Mouse (Mus musculus): Measurements from ENCODE around the gene Ocrl.

Gene Ocrl

GRCm38 (mm10) chrX:47912306-47912792, at the start of gene Ocrl:
Ocrl (plus strand) TSS chrX:47912387.
- in situ Hi-C loops (cut with MboI, MseI) = no loop called here

- in situ Hi-C loops (cut with MboI, MseI) = no loop called here
Measured at GRCm38 (mm10) chrX:47880052-47880451, 32.1 kb upstream of the Ocrl start.

DNA sequence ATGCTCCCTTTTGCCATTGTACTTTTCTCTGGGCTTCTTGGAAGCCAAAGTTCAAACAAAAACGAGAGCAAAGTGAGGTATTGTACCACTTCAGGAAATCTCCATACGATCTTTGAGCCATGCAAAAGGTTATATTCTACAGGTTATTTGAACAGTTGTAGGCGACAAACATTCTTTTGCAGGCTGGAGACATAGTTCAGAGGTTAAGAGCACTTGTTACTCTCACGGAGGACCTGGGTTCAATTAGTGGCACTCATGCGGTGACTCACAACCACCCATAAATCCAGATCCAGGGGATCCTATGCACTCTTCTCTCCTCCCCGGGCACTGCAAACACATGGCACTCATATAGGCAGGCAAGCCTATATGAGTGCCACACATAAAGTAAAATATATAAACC, 29.4 kb upstream of the Ocrl start:
- in situ Hi-C loops (cut with MboI, MseI) = no loop called here

DNA sequence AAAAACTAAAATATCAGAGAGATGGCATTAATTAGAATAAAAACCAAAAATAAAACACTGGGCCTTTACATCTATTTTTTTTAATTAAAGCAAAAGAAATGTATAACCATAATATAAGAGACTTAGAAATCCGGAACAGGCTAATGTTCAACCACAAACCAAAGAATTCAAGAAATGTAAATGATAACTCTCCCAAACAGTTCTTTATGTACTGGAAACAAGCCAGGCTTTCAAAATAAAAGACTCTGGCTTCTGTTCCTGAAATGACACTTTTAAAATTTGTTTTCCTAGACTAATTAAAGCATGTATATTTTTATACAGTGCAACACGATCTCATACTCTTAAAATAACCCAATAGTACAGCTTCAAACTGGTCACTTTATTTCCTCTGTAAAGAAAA, 24.8 kb upstream of the Ocrl start:
- in situ Hi-C loops (cut with MboI, MseI) = no loop called here

- in situ Hi-C loops (cut with MboI, MseI) = no loop called here
Measured at GRCm38 (mm10) chrX:47891243-47891906, 20.8 kb upstream of the Ocrl start.

DNA sequence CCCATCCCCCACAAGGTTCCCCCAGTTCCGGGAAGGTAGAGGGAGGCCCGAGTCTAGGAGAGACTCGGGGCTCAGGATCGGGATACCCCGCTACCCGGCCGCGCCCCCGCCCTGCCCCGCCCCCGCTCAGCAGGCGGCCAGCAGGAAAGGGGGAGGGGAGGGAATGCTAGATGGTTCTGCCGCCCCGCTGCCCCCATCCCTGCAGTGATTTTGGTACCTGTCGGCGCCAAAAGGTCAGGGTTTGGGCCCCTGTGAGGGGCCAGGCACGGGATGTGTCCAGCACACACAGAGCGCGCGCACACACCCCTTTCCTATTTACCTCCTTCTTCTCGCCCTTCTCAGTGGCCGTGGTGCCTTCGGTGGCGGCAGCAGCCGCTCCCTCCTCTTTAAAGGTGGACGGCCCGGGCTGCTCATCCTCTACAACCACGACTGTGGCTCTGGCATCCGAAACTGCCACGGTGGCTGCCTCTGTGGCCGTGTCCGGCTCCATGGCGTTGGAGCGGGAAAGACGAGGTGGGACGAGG, 20.2 kb upstream of the Ocrl start:
- in situ Hi-C loops (cut with MboI, MseI) = no loop called here

GRCm38 (mm10) chrX:47892431-47893024, 19.7 kb upstream of the Ocrl start, which contains the start of gene Smarca1:
Smarca1 (minus strand) TSS chrX:47892974.
- in situ Hi-C loops (cut with MboI, MseI) = no loop called here

GRCm38 (mm10) chrX:47912904-47913542, 836 bp downstream of the Ocrl start:
- in situ Hi-C loops (cut with MboI, MseI) = no loop called here

DNA sequence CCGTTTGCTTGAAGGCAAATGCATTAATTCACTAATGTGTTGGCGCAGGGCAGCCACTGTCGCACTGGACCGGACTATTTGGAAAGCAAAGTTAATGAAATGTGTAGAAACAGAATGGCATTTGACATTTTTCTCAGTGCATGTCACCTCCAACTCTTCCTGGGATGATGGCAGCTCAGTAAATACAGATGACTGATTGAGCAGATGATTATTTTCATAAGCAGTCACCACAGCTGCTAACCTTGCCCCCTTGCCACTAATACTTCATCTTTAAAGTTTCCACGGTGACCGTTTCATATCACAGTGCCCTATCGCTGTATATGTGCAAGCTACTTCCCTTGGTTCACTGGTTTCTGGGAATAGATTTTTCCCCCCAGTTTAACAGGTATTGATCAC, 1.4 kb downstream of the Ocrl start:
- in situ Hi-C loops (cut with MboI, MseI) = no loop called here

DNA sequence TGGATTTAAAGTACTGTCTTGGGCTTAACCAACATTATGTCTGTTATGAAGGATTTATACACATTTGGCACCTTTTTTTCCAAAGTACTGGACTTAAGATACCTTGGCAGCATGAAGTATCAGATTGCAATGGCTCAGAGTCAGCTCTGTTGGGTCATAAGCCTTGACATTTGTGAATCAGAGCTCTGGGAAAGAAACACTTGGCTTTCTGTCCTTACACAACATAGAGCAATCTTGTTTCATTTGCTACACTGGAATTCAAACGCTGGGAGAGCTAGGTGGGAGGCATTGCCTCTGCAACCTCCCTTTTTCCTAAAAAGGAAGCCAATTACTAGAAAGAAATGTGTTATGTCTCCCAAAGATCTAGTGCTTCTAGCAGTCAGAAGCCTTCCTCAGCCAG, 4.6 kb downstream of the Ocrl start:
- in situ Hi-C loops (cut with MboI, MseI) = no loop called here

- in situ Hi-C loops (cut with MboI, MseI) = no loop called here
Measured at GRCm38 (mm10) chrX:47920541-47920940, 8.4 kb downstream of the Ocrl start.

DNA sequence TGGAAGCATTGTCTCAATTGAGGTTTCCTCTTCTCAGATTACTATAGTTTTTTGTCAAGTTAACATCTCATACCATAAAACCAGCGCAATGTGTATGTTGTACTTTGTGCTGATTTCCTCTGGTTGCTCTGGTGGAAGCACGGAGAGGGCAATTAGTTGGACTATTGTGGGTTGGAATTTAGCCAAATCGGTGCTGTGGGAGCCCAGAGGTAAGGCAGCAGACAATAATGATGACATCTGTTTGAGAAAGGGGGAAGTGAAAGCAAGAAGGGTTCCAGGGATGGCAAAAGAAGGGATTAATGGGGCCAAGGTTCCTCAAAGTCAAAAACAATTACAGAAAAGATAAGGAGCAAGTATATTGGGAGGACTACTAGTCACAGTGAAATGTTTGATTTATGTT, 15.8 kb downstream of the Ocrl start:
- in situ Hi-C loops (cut with MboI, MseI) = no loop called here

DNA sequence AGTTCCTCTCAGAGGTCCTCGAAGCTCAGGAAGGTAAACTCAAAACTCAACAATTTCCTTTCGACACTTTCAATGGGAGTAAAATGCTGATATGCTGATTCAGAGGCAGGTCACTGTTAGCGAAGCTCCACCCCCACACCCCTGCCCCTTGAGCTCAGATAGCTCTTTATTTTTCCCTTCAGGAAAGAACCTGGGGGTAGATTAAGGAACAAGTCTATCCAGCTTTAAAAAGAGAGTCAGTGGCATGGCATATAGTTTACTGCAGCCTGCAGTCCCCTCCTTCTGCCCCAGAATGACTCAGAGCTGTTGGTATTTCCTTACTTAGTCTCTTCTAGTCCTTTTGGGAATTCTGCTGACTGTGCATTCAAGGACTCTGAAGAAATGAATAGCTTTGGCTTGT, 18.3 kb downstream of the Ocrl start:
- in situ Hi-C loops (cut with MboI, MseI) = no loop called here

GRCm38 (mm10) chrX:47934352-47934751, 22.2 kb downstream of the Ocrl start:
- in situ Hi-C loops (cut with MboI, MseI) = no loop called here

DNA sequence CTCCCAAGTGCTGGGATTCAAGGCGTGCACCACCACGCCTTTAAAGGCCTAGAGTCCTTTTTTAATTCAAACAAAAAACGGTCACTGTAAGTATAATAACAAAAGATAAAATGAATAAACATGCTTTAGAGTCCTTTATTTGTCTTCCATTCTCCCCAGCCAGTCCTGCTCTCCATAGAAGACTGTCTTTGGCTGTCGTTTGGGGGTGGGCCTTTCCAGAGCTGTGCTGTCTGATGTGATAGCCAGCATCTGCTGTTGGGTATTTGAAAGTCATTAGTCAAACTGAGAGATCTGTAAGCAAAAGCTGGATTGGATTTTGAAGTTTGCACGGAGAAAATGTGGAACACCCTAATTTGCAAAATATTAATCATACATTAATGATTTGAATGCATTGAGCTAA, 24.7 kb downstream of the Ocrl start:
- in situ Hi-C loops (cut with MboI, MseI) = no loop called here

GRCm38 (mm10) chrX:47937740-47938139, 25.6 kb downstream of the Ocrl start:
- in situ Hi-C loops (cut with MboI, MseI) = no loop called here

- in situ Hi-C loops (cut with MboI, MseI) = no loop called here
Measured at GRCm38 (mm10) chrX:47949729-47950128, 37.5 kb downstream of the Ocrl start.

DNA sequence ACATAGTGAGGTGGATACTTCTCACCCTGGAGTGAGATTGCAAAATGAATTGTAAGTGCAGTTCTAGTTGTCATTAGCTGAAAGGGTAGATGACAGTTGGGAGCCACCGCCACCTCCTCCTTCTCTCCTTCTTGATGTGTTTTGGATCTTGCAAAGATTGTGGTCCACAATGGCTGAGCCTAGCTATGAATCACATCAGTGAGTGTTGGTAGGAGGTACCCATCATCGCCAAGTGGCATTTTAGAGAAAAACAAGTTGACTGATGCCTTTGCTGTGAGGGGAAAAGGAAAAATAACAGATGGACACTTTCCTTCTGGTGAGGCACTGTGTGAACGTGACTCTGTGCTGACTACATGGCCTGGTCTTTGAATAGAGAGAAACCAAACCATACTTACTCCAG, 50.4 kb downstream of the Ocrl start:
- in situ Hi-C loops (cut with MboI, MseI) = no loop called here

DNA sequence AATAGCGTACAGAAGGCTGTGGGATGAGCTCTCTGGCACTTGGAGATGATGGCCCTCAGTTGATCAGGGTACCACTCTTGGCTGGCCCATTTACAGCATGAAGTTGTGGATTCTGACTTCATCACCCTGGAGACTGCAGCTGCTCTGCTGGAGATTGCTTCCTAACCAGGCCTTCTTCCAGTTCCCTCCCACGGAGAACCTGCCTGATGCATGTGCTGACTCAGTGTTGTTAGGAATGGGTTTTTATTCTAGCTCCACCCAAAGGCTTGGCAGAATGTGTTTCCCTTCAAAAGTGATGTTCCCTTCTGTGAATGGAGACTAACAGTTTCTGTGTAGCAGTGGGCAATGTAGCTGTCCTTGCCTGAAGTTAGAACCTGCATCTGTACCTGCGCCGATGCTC, 58.2 kb downstream of the Ocrl start:
- in situ Hi-C loops (cut with MboI, MseI) = no loop called here

- in situ Hi-C loops (cut with MboI, MseI) = no loop called here
Measured at GRCm38 (mm10) chrX:47970864-47971263, 58.7 kb downstream of the Ocrl start.

DNA sequence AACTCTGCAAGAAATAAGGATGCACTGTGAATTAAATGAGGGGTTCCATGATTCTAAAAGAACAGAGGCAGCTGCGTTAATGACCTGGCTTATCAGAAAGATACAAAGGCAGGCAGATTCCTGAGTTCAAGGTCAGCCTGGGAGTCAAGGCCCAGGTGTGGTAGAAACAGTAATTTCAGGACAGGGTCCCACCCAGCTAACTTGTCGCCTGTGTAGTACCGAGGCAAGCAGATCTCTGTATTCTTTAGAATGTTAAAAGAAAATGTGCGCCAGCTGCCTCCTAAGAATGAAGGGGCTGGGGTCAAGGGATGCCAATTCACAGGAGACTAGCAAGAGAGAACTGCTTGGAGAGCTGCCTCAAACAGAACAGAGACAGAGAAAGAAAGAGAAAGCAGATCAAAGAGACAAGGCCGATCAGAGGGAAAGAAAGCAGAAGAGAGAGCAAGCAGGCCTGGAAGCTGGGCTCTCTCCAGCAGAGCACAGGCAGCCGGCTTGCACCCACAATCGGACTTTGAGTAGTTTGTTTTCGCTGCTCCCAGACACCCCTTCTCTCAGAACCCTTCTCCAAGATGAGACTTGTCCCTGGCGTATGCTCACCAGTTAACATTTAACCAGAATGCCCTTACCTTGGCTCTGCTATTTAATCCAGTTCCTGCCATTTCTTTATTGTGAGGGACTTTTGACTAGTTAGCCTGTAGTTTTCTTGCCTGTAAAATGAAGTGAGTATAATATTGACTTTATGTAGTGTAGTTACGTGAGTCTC, 59.4 kb downstream of the Ocrl start:
- in situ Hi-C loops (cut with MboI, MseI) = no loop called here

DNA sequence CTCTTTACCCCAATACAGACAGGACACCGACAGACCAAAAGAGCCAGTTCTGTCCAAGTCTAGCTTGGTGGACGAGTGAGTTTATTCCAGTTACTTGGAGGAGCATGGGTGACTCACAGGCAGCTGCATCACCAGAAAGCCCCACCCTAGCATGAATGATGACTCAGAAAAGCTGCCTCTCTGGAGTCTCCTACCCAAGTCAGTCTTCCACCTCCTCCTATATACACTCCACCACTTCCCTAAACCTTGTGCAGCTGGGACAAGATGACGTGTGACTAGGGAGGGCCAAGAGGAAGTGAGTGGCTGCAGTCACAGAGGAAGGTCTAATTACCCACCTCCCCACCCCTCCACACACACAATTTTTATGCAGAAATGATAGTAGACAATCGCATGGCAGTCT, 64.4 kb downstream of the Ocrl start:
- in situ Hi-C loops (cut with MboI, MseI) = no loop called here
